Mouse (Mus musculus) thymus, postnatal 10 days (tissue): ENCODE results near the gene Garem2.
A peak's percentile ranks its signal among the peaks of the same experiment; 100 is the strongest.
"Not testable (repeated sequence)": the region's sequence is repeated elsewhere in the genome, so short reads cannot be mapped to it uniquely, and the experiment has no call there.

ENCODE experiments used
- DNase-seq, 2 experiments: peaks; one replicate each; pipeline ENCODE4 v3.0.0; 2021; ENCODE audit warnings: low spot score in 2 of 2

The Garem2 gene

GRCm38 (mm10) chr5:30104841-30105667, at the start of gene Garem2:
TSS of gene Garem2 (plus strand) at chr5:30105161.
- no peak for DNase-seq

- no peak for DNase-seq
Observed at GRCm38 (mm10) chr5:30058216-30058731, 46.7 kb upstream of the Garem2 start.

- not testable (repeated sequence) for DNase-seq
Observed at GRCm38 (mm10) chr5:30059607-30060006, 45.4 kb upstream of the Garem2 start.

- DNase-seq: no peak
Observed at GRCm38 (mm10) chr5:30067726-30068125, 37.2 kb upstream of the Garem2 start.

- no peak for DNase-seq
Observed at GRCm38 (mm10) chr5:30071677-30072076, 33.3 kb upstream of the Garem2 start.

- DNase-seq: no peak
Observed at GRCm38 (mm10) chr5:30072377-30072776, 32.6 kb upstream of the Garem2 start.

- peak; percentile 68 to 74 for DNase-seq
Observed at GRCm38 (mm10) chr5:30072825-30073821, 31.8 kb upstream of the Garem2 start, which contains the start of gene Tyms. TSS of gene Tyms (minus strand) at chr5:30073617.

- DNase-seq: no peak
Observed at GRCm38 (mm10) chr5:30092701-30093100, 12.3 kb upstream of the Garem2 start.

GRCm38 (mm10) chr5:30094399-30094798, 10.6 kb upstream of the Garem2 start:
- DNase-seq: no peak

- no peak for DNase-seq
Observed at GRCm38 (mm10) chr5:30095731-30096130, 9.2 kb upstream of the Garem2 start.

- no peak for DNase-seq
Observed at GRCm38 (mm10) chr5:30098260-30098659, 6.7 kb upstream of the Garem2 start.

GRCm38 (mm10) chr5:30103340-30103739, 1.6 kb upstream of the Garem2 start:
- no peak for DNase-seq

GRCm38 (mm10) chr5:30104339-30104738, 622 bp upstream of the Garem2 start:
- DNase-seq: no peak

GRCm38 (mm10) chr5:30105668-30106300, 823 bp downstream of the Garem2 start, which contains the start of gene 3110082J24Rik:
TSS of gene 3110082J24Rik (minus strand) at chr5:30106086.
- DNase-seq: no peak

- DNase-seq: no peak
Observed at GRCm38 (mm10) chr5:30106756-30107155, 1.8 kb downstream of the Garem2 start.

- no peak for DNase-seq
Observed at GRCm38 (mm10) chr5:30107186-30107585, 2.2 kb downstream of the Garem2 start.

GRCm38 (mm10) chr5:30107611-30108041, 2.7 kb downstream of the Garem2 start:
- DNase-seq: no peak

GRCm38 (mm10) chr5:30108233-30108632, 3.3 kb downstream of the Garem2 start:
- no peak for DNase-seq

- DNase-seq: no peak
Observed at GRCm38 (mm10) chr5:30109899-30110298, 4.9 kb downstream of the Garem2 start.

- DNase-seq: no peak
Observed at GRCm38 (mm10) chr5:30110371-30111060, 5.6 kb downstream of the Garem2 start.

GRCm38 (mm10) chr5:30111126-30111525, 6.2 kb downstream of the Garem2 start:
- DNase-seq: no peak
